In the genomic region with DNA sequence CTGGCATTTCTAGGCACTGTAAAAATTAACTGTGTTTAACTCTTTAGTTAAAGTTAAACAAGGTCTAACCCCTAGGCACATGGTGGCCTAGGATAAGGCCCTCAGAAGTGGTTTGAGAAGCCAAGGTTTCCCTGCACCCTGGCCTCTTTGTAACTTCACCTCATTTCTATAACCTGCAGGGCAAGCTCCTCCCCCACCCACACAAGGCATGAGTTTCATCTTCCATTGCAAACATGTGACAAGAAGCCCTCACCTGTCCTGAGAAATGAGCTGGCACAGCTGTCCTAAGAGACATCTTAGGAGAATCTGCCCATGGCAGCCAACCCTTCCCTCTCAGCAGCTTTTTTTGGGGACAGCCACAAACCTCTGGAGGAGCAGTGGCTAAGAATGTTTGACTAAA, we compare ENCODE assay signal across 8 mouse cellular contexts. TPM values are rescaled to one million over a fixed set of nuclear protein-coding genes. Genes with fewer than 3 reads are reported as not detected.
A peak's percentile ranks its signal among the peaks of the same experiment; 100 is the strongest.
DNase-seq lines count a peak whose midpoint lies in the region; ATAC-seq and TF ChIP-seq lines count a peak whose summit lies in the region.

No protein-coding gene starts in this region.

- H3K9me3 ChIP-seq in heart, embryonic 14.5 days (ENCODE audit: control insufficient read depth, low read length) = no peaks in the 10 kb centered on the region
- H3K9me3 ChIP-seq in embryonic facial prominence, embryonic 11.5 days (replicated peaks; ENCODE audit: control insufficient read depth, low read length) = no peaks in the 10 kb centered on the region
- H3K9me3 ChIP-seq in intestine, postnatal 0 days (ENCODE audit: control insufficient read depth) = no peaks in the 10 kb centered on the region
- H3K9me3 ChIP-seq in midbrain, embryonic 14.5 days (ENCODE audit: control insufficient read depth, low read length) = no peaks in the 10 kb centered on the region

- peak overlapping the region; percentile 75 for H3K4me2 ChIP-seq in heart, embryonic 14.5 days (ENCODE audit: low read length)
- H3K4me2 ChIP-seq in embryonic facial prominence, embryonic 11.5 days (ENCODE audit: low read depth, low read length) = peak overlapping the region; percentile 83
- H3K4me2 ChIP-seq in intestine, postnatal 0 days (replicated peaks; ENCODE audit: low read depth) = peak overlapping the region; percentile 87
- peak overlapping the region; percentile 93 for H3K4me2 ChIP-seq in midbrain, embryonic 14.5 days (ENCODE audit: low read length)

- H3K27me3 ChIP-seq in heart, embryonic 14.5 days (ENCODE audit: control insufficient read depth, insufficient read depth, low read length) = no peaks in the 10 kb centered on the region
- no peaks in the 10 kb centered on the region for H3K27me3 ChIP-seq in embryonic facial prominence, embryonic 11.5 days (ENCODE audit: control insufficient read depth, insufficient read depth, low read length)
- no peaks in the 10 kb centered on the region for H3K27me3 ChIP-seq in intestine, postnatal 0 days (replicated peaks; ENCODE audit: control insufficient read depth, insufficient read depth, low read length)
- H3K27me3 ChIP-seq in midbrain, embryonic 14.5 days (ENCODE audit: control insufficient read depth, insufficient read depth, low read length) = no peaks in the 10 kb centered on the region

- no peaks in the 10 kb centered on the region for H3K36me3 ChIP-seq in heart, embryonic 14.5 days (ENCODE audit: control insufficient read depth, insufficient read depth, low read length)
- H3K36me3 ChIP-seq in embryonic facial prominence, embryonic 11.5 days (replicated peaks; ENCODE audit: control insufficient read depth, insufficient read depth, low read depth, low read length) = no peaks in the 10 kb centered on the region
- H3K36me3 ChIP-seq in intestine, postnatal 0 days (ENCODE audit: control insufficient read depth, insufficient read depth) = no peaks in the 10 kb centered on the region
- no peaks in the 10 kb centered on the region for H3K36me3 ChIP-seq in midbrain, embryonic 14.5 days (ENCODE audit: control insufficient read depth, insufficient read depth, low read length)

- H3K4me1 ChIP-seq in heart, embryonic 14.5 days (ENCODE audit: control insufficient read depth in 2 of 2, insufficient read depth in 2 of 2, low read length in 2 of 2) = peaks cover 11 to 34% of the 10 kb centered on the region in 2 experiments
- H3K4me1 ChIP-seq in embryonic facial prominence, embryonic 11.5 days (ENCODE audit: control insufficient read depth, insufficient read depth, low read length) = no peaks in the 10 kb centered on the region; the same call in 1 of the 2 replicates
- H3K4me1 ChIP-seq in intestine, postnatal 0 days (replicated peaks; ENCODE audit: control insufficient read depth, insufficient read depth, low read length) = peaks cover 18% of the 10 kb centered on the region
- peaks cover 35% of the 10 kb centered on the region for H3K4me1 ChIP-seq in midbrain, embryonic 14.5 days (ENCODE audit: control insufficient read depth, insufficient read depth, low read length)

- peak overlapping the region; percentile 94 for H3K9ac ChIP-seq in heart, embryonic 14.5 days (ENCODE audit: low read length)
- no peak overlapping the region for H3K9ac ChIP-seq in embryonic facial prominence, embryonic 11.5 days (replicated peaks; ENCODE audit: low read length)
- no peak overlapping the region for H3K9ac ChIP-seq in intestine, postnatal 0 days (ENCODE audit: low read depth, low read length)
- H3K9ac ChIP-seq in midbrain, embryonic 14.5 days (replicated peaks; ENCODE audit: low read length) = no peak overlapping the region

- no peak for DNase-seq in heart, postnatal 10 days
- no peak for DNase-seq in embryonic facial prominence, embryonic 11.5 days (ENCODE audit: low spot score)
- no peak for DNase-seq in midbrain, embryonic 14.5 days
- DNase-seq in right cerebral cortex, adult 2 months (ENCODE audit: low spot score in 2 of 2) = no peak
- no peak for DNase-seq in spleen, postnatal 36 days (ENCODE audit: low spot score in 2 of 2)
- DNase-seq in adrenal gland, postnatal 14 days = no peak

- no peak for ATAC-seq in heart, embryonic 14.5 days (ENCODE audit: insufficient number of reproducible peaks, insufficient read depth, low FRiP score, low read depth)
- no peak for ATAC-seq in embryonic facial prominence, embryonic 11.5 days (replicated peaks; ENCODE audit: insufficient number of reproducible peaks, low FRiP score, low TSS enrichment, low read depth)
- ATAC-seq in intestine, postnatal 0 days = no peak
- no peak for ATAC-seq in midbrain, embryonic 14.5 days (ENCODE audit: low FRiP score, low TSS enrichment)

- no peak for TF ChIP-seq CTCF in intestine, postnatal 0 days (IDR thresholded peaks at IDR 0.05; ENCODE audit: low read depth)

- H3K27ac ChIP-seq in heart, embryonic 14.5 days (replicated peaks in 1 of 2; ENCODE audit: control insufficient read depth in 1 of 2, insufficient read depth in 1 of 2, low read depth in 2 of 2, low read length in 2 of 2) = no peak overlapping the region
- no peak overlapping the region for H3K27ac ChIP-seq in embryonic facial prominence, embryonic 11.5 days (replicated peaks; ENCODE audit: low read depth, low read length)
- H3K27ac ChIP-seq in intestine, postnatal 0 days (ENCODE audit: low read depth, low read length) = no peak overlapping the region
- H3K27ac ChIP-seq in midbrain, embryonic 14.5 days (replicated peaks; ENCODE audit: low read depth, low read length) = no peak overlapping the region

- peak overlapping the region; percentile 6 to 91; a peak in 3 of 4 replicates for H3K4me3 ChIP-seq in heart, embryonic 14.5 days (ENCODE audit: control insufficient read depth in 1 of 2, insufficient read depth in 1 of 2, low read depth in 1 of 2, low read length in 2 of 2)
- H3K4me3 ChIP-seq in embryonic facial prominence, embryonic 11.5 days (ENCODE audit: low read depth, low read length) = peak overlapping the region; percentile 91
- H3K4me3 ChIP-seq in intestine, postnatal 0 days (ENCODE audit: low read depth, low read length) = 0 out of 2 replicates have a peak overlapping the region, but pooled peaks have one; percentile 84
- H3K4me3 ChIP-seq in midbrain, embryonic 14.5 days (replicated peaks; ENCODE audit: low read depth, low read length) = peak overlapping the region; percentile 93; the same call in 1 of the 2 replicates

- intact Hi-C loops in heart, postnatal 10 days (cut with DNase I) = no loop called here

RNA-seq across cellular contexts. Expression of gene Tspan14, which starts 1.7 kb away (rescaled TPM):
- 43.4 and 45.2 TPM in 2 replicates for polyA plus RNA-seq in heart, embryonic 14.5 days (2014; fragmentation: Nextera tagmentation; extraction: Ambion mirVana)
- 10 to 100 TPM; 28.1 to 30.4 TPM for total RNA-seq in heart, postnatal 10 days (2021)
- polyA plus RNA-seq in embryonic facial prominence, embryonic 11.5 days (2014; fragmentation: Nextera tagmentation; extraction: Ambion mirVana) = 92.5 and 95.0 TPM in 2 replicates
- polyA plus RNA-seq in intestine, postnatal 0 days (2015; fragmentation: Nextera tagmentation; extraction: Ambion mirVana) = 30.5 and 33.3 TPM in 2 replicates
- polyA plus RNA-seq in midbrain, embryonic 14.5 days (2014; fragmentation: Nextera tagmentation; extraction: Ambion mirVana) = 57.2 and 79.6 TPM in 2 replicates
- 43.8 and 47.6 TPM in 2 replicates for total RNA-seq in adrenal gland, postnatal 14 days (2021)

RNA-seq across cellular contexts. Expression of gene Fam213a, which starts 48.7 kb away (rescaled TPM):
- polyA plus RNA-seq in heart, embryonic 14.5 days (2014; fragmentation: Nextera tagmentation; extraction: Ambion mirVana) = 42.2 and 46.7 TPM in 2 replicates
- 10 to 100 TPM; 16.1 to 32.2 TPM for total RNA-seq in heart, postnatal 10 days (2021)
- polyA plus RNA-seq in embryonic facial prominence, embryonic 11.5 days (2014; fragmentation: Nextera tagmentation; extraction: Ambion mirVana) = 33.1 and 42.1 TPM in 2 replicates
- polyA plus RNA-seq in intestine, postnatal 0 days (2015; fragmentation: Nextera tagmentation; extraction: Ambion mirVana) = 86.9 and 96.2 TPM in 2 replicates
- polyA plus RNA-seq in midbrain, embryonic 14.5 days (2014; fragmentation: Nextera tagmentation; extraction: Ambion mirVana) = 70.4 and 80.1 TPM in 2 replicates
- total RNA-seq in adrenal gland, postnatal 14 days (2021) = 179 and 192 TPM in 2 replicates
